Mouse (Mus musculus): ENCODE measurements around the gene Pex14.
"Not testable (repeated sequence)": the region's sequence is repeated elsewhere in the genome, so short reads cannot be mapped to it uniquely, and the experiment has no call there.

DNA sequence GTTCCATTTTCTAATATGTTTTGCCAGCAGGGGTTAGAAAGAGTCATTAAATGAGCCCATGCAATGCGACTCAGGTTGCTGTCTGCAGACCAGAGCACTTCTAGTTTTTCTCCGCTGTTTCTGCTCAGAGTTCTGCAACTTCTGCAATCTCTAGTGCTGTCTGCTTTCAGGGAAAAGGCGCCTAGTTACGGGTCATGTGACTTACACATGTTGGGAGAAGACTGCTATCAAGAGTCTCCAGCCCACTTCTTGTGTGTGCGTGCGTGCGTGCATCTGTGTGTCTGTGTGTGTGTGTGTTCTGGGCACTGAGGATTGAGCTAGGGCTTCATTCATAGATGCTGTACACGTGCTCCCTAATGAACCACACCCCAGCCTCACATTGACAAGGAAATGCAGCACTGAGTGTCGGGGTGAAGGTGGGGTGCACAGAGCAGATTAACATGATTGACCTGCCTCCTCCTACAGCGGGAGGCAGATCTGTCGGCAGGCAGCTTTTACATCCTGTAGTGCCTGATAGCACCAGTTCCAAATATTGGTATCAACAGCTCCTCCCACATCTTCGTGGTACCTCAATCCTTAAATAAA, 20.4 kb upstream of the Pex14 start:
- not testable (repeated sequence) for TF ChIP-seq POLR2A (IDR thresholded peaks at IDR 0.05; ENCODE audit: borderline replicate concordance, control insufficient read depth, low read depth, low read length); CTCF (IDR thresholded peaks at IDR 0.05; ENCODE audit: control insufficient read depth, insufficient read depth, low read length)

Data from bone marrow, adult 2 months (tissue).